Mouse (Mus musculus): ENCODE data around the gene Slc26a8.

Slc26a8 gene

GRCm38 (mm10) chr17:28698672-28699071 is 8.6 kb upstream of the Slc26a8 start:
- no peak for DNase-seq (ENCODE audit: low read depth, low spot score)

- no peak for DNase-seq (ENCODE audit: low read depth, low spot score)
Observed at GRCm38 (mm10) chr17:28698245-28698644, 8.2 kb upstream of the Slc26a8 start.

GRCm38 (mm10) chr17:28697290-28698195 is 7.5 kb upstream of the Slc26a8 start:
- DNase-seq (ENCODE audit: low read depth, low spot score): no peak

- no peak for DNase-seq (ENCODE audit: low read depth, low spot score)
Observed at GRCm38 (mm10) chr17:28696641-28697040, 6.6 kb upstream of the Slc26a8 start.

- DNase-seq (ENCODE audit: low read depth, low spot score): no peak
Observed at GRCm38 (mm10) chr17:28694832-28695231, 4.8 kb upstream of the Slc26a8 start.

GRCm38 (mm10) chr17:28694078-28694477 is 4.0 kb upstream of the Slc26a8 start:
- no peak for DNase-seq (ENCODE audit: low read depth, low spot score)

GRCm38 (mm10) chr17:28693086-28693485 is 3.1 kb upstream of the Slc26a8 start:
- DNase-seq (ENCODE audit: low read depth, low spot score): no peak

GRCm38 (mm10) chr17:28692341-28692710 is 2.3 kb upstream of the Slc26a8 start:
- no peak for DNase-seq (ENCODE audit: low read depth, low spot score)

- no peak for DNase-seq (ENCODE audit: low read depth, low spot score)
Observed at GRCm38 (mm10) chr17:28691687-28692340, 1.8 kb upstream of the Slc26a8 start.

- DNase-seq (ENCODE audit: low read depth, low spot score): peak; percentile 100
Observed at GRCm38 (mm10) chr17:28690776-28691686, 998 bp upstream of the Slc26a8 start, which contains the start of gene Mapk14. Gene Mapk14 (plus strand): TSS chr17:28691329.

GRCm38 (mm10) chr17:28687354-28687753 is 2.7 kb downstream of the Slc26a8 start:
- DNase-seq (ENCODE audit: low read depth, low spot score): no peak

GRCm38 (mm10) chr17:28684631-28685030 is 5.4 kb downstream of the Slc26a8 start:
- DNase-seq (ENCODE audit: low read depth, low spot score): no peak

- no peak for DNase-seq (ENCODE audit: low read depth, low spot score)
Observed at GRCm38 (mm10) chr17:28683601-28684000, 6.4 kb downstream of the Slc26a8 start.

- DNase-seq (ENCODE audit: low read depth, low spot score): no peak
Observed at GRCm38 (mm10) chr17:28682311-28683084, 7.5 kb downstream of the Slc26a8 start.

GRCm38 (mm10) chr17:28659564-28659963 is 30.5 kb downstream of the Slc26a8 start:
- DNase-seq (ENCODE audit: low read depth, low spot score): no peak

- no peak for DNase-seq (ENCODE audit: low read depth, low spot score)
Observed at GRCm38 (mm10) chr17:28657936-28658335, 32.1 kb downstream of the Slc26a8 start.

- no peak for DNase-seq (ENCODE audit: low read depth, low spot score)
Observed at GRCm38 (mm10) chr17:28650268-28650667, 39.8 kb downstream of the Slc26a8 start.

GRCm38 (mm10) chr17:28648607-28649370 is 41.2 kb downstream of the Slc26a8 start:
- DNase-seq (ENCODE audit: low read depth, low spot score): peak; percentile 13

- DNase-seq (ENCODE audit: low read depth, low spot score): no peak
Observed at GRCm38 (mm10) chr17:28646221-28646620, 43.8 kb downstream of the Slc26a8 start.

GRCm38 (mm10) chr17:28644112-28644511 is 45.9 kb downstream of the Slc26a8 start:
- no peak for DNase-seq (ENCODE audit: low read depth, low spot score)

Measured in embryo, embryonic 11.5 days (tissue).